Mouse (Mus musculus): ENCODE measurements around the gene Mrap2. TPM values are rescaled to one million over a fixed set of nuclear protein-coding genes. Genes with fewer than 3 reads are reported as not detected.
A peak's percentile ranks its signal among the peaks of the same experiment; 100 is the strongest.

Mrap2 gene
- polyA plus RNA-seq, 1 experiment from 2014 or later, result 1.1 TPM

- Histone ChIP-seq H3K27ac (no peak overlapping the region), H3K27me3 (peaks cover 40% of the 10 kb centered on the region), H3K9ac (no peak overlapping the region), H3K4me2 (peak overlapping the region; percentile 79), H3K9me3 (no peaks in the 10 kb centered on the region), H3K36me3 (no peaks in the 10 kb centered on the region), H3K4me1 (replicated peaks) (peaks cover 16% of the 10 kb centered on the region), H3K4me3 (peak overlapping the region; percentile 44)
- WGBS, result 29% methylated on average over 11 of the region's 11 CpGs
- ATAC-seq (ENCODE audit: low FRiP score), result no peak
Measured at GRCm38 (mm10) chr9:87145671-87146070, 1.6 kb downstream of the Mrap2 start.

- H3K36me3 ChIP-seq, result no peaks in the 10 kb centered on the region
- H3K27me3 ChIP-seq, result peaks cover 40% of the 10 kb centered on the region
- no peak overlapping the region for H3K4me3 ChIP-seq
- peaks cover 16% of the 10 kb centered on the region for H3K4me1 ChIP-seq (replicated peaks)
- WGBS, result 87% methylated on average over 4 of the region's 4 CpGs
- no peak for ATAC-seq (ENCODE audit: low FRiP score)
- no peak overlapping the region for H3K27ac ChIP-seq
- no peaks in the 10 kb centered on the region for H3K9me3 ChIP-seq
- H3K4me2 ChIP-seq, result no peak overlapping the region
- H3K9ac ChIP-seq, result no peak overlapping the region
Measured at GRCm38 (mm10) chr9:87146400-87146799, 2.3 kb downstream of the Mrap2 start.

GRCm38 (mm10) chr9:87147927-87148326 is 3.8 kb downstream of the Mrap2 start:
- Histone ChIP-seq H3K36me3 (no peaks in the 10 kb centered on the region), H3K4me2 (no peak overlapping the region), H3K27me3 (peaks cover 40% of the 10 kb centered on the region), H3K27ac (no peak overlapping the region), H3K9me3 (no peaks in the 10 kb centered on the region), H3K4me1 (replicated peaks) (peaks cover 16% of the 10 kb centered on the region), H3K4me3 (no peak overlapping the region), H3K9ac (no peak overlapping the region)
- ATAC-seq (ENCODE audit: low FRiP score), result no peak
- 87% methylated on average over 2 of the region's 2 CpGs for WGBS

DNA sequence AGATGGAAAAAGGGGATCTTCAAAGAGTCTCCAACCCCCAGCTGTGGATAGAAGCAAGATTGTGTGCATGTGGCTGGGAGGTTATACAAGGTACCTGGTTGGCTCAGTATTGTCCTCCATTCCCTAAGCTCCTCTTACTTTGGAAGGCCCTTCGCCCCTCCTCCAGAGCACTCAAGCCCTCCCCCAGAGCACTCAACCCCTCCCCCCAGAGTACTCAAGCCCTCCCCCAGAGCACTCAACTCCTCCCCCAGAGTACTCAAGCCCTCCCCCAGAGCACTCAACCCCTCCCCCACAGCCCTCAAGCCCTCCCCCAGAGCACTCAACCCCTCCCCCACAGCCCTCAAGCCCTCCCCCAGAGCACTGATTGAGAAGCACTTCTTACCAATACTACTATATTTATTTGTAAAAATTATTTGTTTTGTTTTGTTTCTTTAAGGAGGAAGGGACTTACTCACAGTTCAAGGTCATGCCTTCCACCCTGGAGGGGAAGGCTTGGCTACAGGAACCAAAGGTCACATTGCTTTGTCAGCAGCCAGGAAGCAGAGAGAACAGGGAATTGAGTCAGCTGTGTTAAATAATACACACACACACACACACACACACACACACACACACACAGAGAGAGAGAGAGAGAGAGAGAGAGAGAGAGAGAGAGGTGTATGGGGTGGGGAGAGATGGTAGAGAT is 8.7 kb downstream of the Mrap2 start:
- no peaks in the 10 kb centered on the region for H3K4me1 ChIP-seq (replicated peaks)
- H3K4me2 ChIP-seq, result no peak overlapping the region
- H3K27me3 ChIP-seq, result no peaks in the 10 kb centered on the region
- H3K9ac ChIP-seq, result no peak overlapping the region
- WGBS, result 100% methylated on average over 1 of the region's 1 CpGs
- no peak for ATAC-seq (ENCODE audit: low FRiP score)
- H3K4me3 ChIP-seq, result no peak overlapping the region
- no peaks in the 10 kb centered on the region for H3K9me3 ChIP-seq
- no peak overlapping the region for H3K27ac ChIP-seq
- H3K36me3 ChIP-seq, result no peaks in the 10 kb centered on the region

- no peak for ATAC-seq (ENCODE audit: low FRiP score)
- no peak overlapping the region for H3K4me3 ChIP-seq
- H3K4me2 ChIP-seq, result no peak overlapping the region
- H3K9ac ChIP-seq, result no peak overlapping the region
- no peaks in the 10 kb centered on the region for H3K4me1 ChIP-seq (replicated peaks)
- WGBS, result 93% methylated on average over 4 of the region's 4 CpGs
- no peaks in the 10 kb centered on the region for H3K9me3 ChIP-seq
- no peaks in the 10 kb centered on the region for H3K27me3 ChIP-seq
- H3K27ac ChIP-seq, result no peak overlapping the region
- H3K36me3 ChIP-seq, result no peaks in the 10 kb centered on the region
Measured at GRCm38 (mm10) chr9:87162559-87162958, 18.5 kb downstream of the Mrap2 start.

- H3K27ac ChIP-seq, result no peak overlapping the region
- WGBS, result 67% methylated on average over 9 of the region's 9 CpGs
Measured at GRCm38 (mm10) chr9:87167001-87167830, 23.1 kb downstream of the Mrap2 start.

GRCm38 (mm10) chr9:87168051-87168450 is 23.9 kb downstream of the Mrap2 start:
- Histone ChIP-seq H3K4me2 (no peak overlapping the region), H3K9me3 (no peaks in the 10 kb centered on the region), H3K4me1 (replicated peaks) (no peaks in the 10 kb centered on the region), H3K27ac (no peak overlapping the region), H3K27me3 (no peaks in the 10 kb centered on the region), H3K36me3 (no peaks in the 10 kb centered on the region), H3K4me3 (no peak overlapping the region), H3K9ac (no peak overlapping the region)
- no peak for ATAC-seq (ENCODE audit: low FRiP score)
- WGBS, result 59% methylated on average over 3 of the region's 3 CpGs

More at GRCm38 (mm10) chr9:87167001-87167830, 23.1 kb downstream of the Mrap2 start:
- Histone ChIP-seq H3K4me1 (replicated peaks) (no peaks in the 10 kb centered on the region), H3K9me3 (no peaks in the 10 kb centered on the region), H3K4me2 (no peak overlapping the region), H3K9ac (no peak overlapping the region), H3K27me3 (no peaks in the 10 kb centered on the region), H3K4me3 (no peak overlapping the region), H3K36me3 (no peaks in the 10 kb centered on the region)
- ATAC-seq (ENCODE audit: low FRiP score), result no peak

DNA sequence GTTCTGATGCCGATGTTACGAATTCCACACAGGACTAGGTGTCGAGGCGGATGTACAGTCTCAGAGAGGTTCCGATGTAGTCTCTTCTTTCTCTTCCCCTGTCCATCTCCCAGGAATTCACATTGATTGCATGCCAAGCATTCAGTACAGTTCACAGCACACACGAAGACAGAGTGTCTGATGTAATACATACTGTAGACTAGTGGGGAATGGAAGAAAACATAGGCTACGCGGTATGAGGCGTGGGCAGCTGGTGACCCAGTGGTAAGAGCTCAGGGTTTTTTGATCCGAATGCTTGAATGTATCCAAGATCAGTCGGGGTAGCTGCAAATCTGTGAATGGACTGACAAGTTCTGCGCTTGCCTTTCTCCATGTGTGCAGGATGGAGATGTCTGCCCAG is 25.0 kb downstream of the Mrap2 start:
- H3K9ac ChIP-seq, result no peak overlapping the region
- no peaks in the 10 kb centered on the region for H3K36me3 ChIP-seq
- no peak overlapping the region for H3K4me3 ChIP-seq
- no peaks in the 10 kb centered on the region for H3K9me3 ChIP-seq
- no peak for ATAC-seq (ENCODE audit: low FRiP score)
- no peaks in the 10 kb centered on the region for H3K4me1 ChIP-seq (replicated peaks)
- H3K27ac ChIP-seq, result no peak overlapping the region
- WGBS, result 88% methylated on average over 12 of the region's 12 CpGs
- no peak overlapping the region for H3K4me2 ChIP-seq
- H3K27me3 ChIP-seq, result no peaks in the 10 kb centered on the region

- WGBS, result 76% methylated on average over 3 of the region's 3 CpGs
- Histone ChIP-seq H3K4me1 (replicated peaks) (no peaks in the 10 kb centered on the region), H3K9me3 (no peaks in the 10 kb centered on the region), H3K36me3 (no peaks in the 10 kb centered on the region), H3K27ac (no peak overlapping the region), H3K27me3 (no peaks in the 10 kb centered on the region), H3K4me3 (no peak overlapping the region), H3K4me2 (no peak overlapping the region), H3K9ac (no peak overlapping the region)
- no peak for ATAC-seq (ENCODE audit: low FRiP score)
Measured at GRCm38 (mm10) chr9:87170891-87171290, 26.8 kb downstream of the Mrap2 start.

- H3K27ac ChIP-seq, result no peak overlapping the region
- no peaks in the 10 kb centered on the region for H3K4me1 ChIP-seq (replicated peaks)
- no peak overlapping the region for H3K9ac ChIP-seq
- no peaks in the 10 kb centered on the region for H3K27me3 ChIP-seq
- H3K4me3 ChIP-seq, result no peak overlapping the region
- no peak for ATAC-seq (ENCODE audit: low FRiP score)
- no peaks in the 10 kb centered on the region for H3K9me3 ChIP-seq
- no peaks in the 10 kb centered on the region for H3K36me3 ChIP-seq
- 90% methylated on average over 3 of the region's 3 CpGs for WGBS
- no peak overlapping the region for H3K4me2 ChIP-seq
Measured at GRCm38 (mm10) chr9:87171517-87171916, 27.4 kb downstream of the Mrap2 start.

DNA sequence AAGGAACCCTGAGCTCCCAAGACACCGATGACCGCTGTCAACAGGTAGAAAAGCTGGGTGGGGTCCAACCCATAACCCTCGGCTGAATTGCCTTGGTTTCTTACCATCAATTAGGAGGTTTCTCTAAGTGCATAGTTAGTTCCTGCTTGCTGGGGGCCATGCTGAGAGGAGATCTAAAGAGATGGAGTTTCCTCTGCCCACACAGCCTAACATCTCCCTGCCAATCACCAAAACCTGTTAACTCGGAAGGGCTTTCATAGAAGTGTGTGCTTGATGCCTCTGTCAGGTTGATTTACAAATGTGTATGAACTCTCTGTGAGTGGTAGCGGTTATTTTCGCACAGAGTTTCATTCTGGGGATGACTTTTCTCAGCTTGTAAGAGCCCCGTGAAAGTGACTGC is 34.4 kb downstream of the Mrap2 start:
- WGBS, result 76% methylated on average over 7 of the region's 7 CpGs
- Histone ChIP-seq H3K9ac (no peak overlapping the region), H3K36me3 (no peaks in the 10 kb centered on the region), H3K27me3 (no peaks in the 10 kb centered on the region), H3K4me2 (no peak overlapping the region), H3K27ac (no peak overlapping the region), H3K9me3 (no peaks in the 10 kb centered on the region), H3K4me3 (no peak overlapping the region), H3K4me1 (replicated peaks) (no peaks in the 10 kb centered on the region)
- no peak for ATAC-seq (ENCODE audit: low FRiP score)

GRCm38 (mm10) chr9:87182231-87182630 is 38.1 kb downstream of the Mrap2 start:
- Histone ChIP-seq H3K27me3 (no peaks in the 10 kb centered on the region), H3K4me2 (no peak overlapping the region), H3K9ac (no peak overlapping the region), H3K9me3 (no peaks in the 10 kb centered on the region), H3K4me1 (replicated peaks) (no peaks in the 10 kb centered on the region), H3K4me3 (no peak overlapping the region), H3K36me3 (no peaks in the 10 kb centered on the region), H3K27ac (no peak overlapping the region)
- 79% methylated on average over 10 of the region's 10 CpGs for WGBS
- ATAC-seq (ENCODE audit: low FRiP score), result no peak

- Histone ChIP-seq H3K9me3 (0 out of 2 replicates have a peak, but pooled peaks cover 3% of the 10 kb centered on the region), H3K4me2 (no peak overlapping the region), H3K36me3 (peaks cover 30% of the 10 kb centered on the region), H3K27me3 (no peaks in the 10 kb centered on the region), H3K9ac (no peak overlapping the region), H3K4me3 (no peak overlapping the region), H3K27ac (no peak overlapping the region), H3K4me1 (replicated peaks) (no peaks in the 10 kb centered on the region)
- ATAC-seq (ENCODE audit: low FRiP score), result no peak
- 92% methylated on average over 4 of the region's 4 CpGs for WGBS
Measured at GRCm38 (mm10) chr9:87187336-87187735, 43.2 kb downstream of the Mrap2 start.
